Mouse (Mus musculus) left cerebral cortex, postnatal 25 days (tissue): ENCODE results near the gene Rcor3. TPM values are rescaled to one million over a fixed set of nuclear protein-coding genes. Genes with fewer than 3 reads are reported as not detected.

Source experiments
- DNase-seq, 2 experiments: peaks; one replicate each; pipeline ENCODE4 v3.0.0; 2022; ENCODE audit warnings: low spot score in 2 of 2, mixed read lengths in 1 of 2
- intact Hi-C: fragments of 180-260 bp; cut with DNase I; formaldehyde crosslinking; loops from one replicate; pipeline ENCODE4 v1.15.1; 2025
- total RNA-seq, 2 experiments: library from RNA; stranded (reverse); gene quantifications; 2 replicates each; pipeline ENCODE4 v1.2.3; 2021

The Rcor3 gene
- total RNA-seq, 2 experiments from 2014 or later, result 28.0 to 31.3 TPM

DNA sequence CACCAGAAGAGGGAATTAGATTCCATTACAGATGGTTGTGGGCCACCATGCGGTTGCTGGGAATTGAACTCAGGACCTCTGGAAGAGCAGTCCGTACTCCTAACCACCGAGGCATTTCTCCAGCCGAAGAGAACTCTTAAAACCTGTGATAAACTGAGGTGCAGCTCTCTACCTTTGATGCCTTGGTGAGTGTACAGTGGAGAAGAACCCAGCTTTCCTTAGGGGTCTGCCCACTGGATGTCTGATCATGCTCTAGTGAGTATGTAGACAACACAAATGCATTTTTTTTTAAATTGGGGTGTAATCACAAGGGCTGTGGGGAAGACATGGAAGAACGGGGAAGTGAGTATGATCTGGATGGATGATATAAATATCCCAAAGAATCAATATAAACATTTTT lies 42.2 kb downstream of the Rcor3 start:
- intact Hi-C loops, result no loop called here
- no peak for DNase-seq

DNA sequence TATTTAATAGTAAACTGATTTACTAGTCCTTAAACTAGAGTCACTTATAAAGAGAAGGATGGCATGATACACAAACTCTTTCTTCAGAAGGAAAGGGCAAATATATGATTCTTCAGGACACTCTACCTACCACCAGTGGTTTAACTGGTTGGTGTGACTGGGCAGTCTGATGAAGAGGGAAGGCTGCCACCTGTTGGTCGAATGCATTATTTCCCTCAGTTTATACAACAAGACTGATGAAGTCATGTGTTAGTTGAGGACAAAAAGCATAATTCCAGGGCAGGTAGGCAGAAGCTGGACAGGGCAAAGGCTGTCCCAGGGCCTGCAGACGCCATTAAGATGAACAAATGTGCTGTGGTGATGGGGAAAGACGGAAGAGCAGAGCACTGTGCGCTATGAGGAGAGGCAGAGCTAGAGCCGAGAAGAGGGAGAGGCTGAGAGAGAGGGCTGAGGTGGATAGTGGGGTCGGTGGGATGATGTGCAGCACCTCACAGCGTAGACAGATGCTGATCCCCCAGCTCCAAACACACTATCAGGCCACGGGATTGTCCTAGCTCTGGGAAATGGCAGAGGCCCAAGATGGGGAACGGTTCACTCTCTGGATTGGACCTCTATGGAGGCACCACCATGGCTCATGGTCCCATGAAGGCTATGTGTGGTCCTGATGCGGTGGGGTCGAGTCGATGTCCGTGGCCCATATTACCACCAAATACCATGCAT lies 43.3 kb downstream of the Rcor3 start:
- DNase-seq, result peak; percentile 66 to 72
- intact Hi-C loops, result no loop called here

GRCm38 (mm10) chr1:192092879-192093660 lies 44.8 kb downstream of the Rcor3 start:
- intact Hi-C loops, result loop anchor here (1.0 to 2.0 kb wide), 3 partner anchors 99 to 258 kb away; no protein-coding TSS in a partner anchor

DNA sequence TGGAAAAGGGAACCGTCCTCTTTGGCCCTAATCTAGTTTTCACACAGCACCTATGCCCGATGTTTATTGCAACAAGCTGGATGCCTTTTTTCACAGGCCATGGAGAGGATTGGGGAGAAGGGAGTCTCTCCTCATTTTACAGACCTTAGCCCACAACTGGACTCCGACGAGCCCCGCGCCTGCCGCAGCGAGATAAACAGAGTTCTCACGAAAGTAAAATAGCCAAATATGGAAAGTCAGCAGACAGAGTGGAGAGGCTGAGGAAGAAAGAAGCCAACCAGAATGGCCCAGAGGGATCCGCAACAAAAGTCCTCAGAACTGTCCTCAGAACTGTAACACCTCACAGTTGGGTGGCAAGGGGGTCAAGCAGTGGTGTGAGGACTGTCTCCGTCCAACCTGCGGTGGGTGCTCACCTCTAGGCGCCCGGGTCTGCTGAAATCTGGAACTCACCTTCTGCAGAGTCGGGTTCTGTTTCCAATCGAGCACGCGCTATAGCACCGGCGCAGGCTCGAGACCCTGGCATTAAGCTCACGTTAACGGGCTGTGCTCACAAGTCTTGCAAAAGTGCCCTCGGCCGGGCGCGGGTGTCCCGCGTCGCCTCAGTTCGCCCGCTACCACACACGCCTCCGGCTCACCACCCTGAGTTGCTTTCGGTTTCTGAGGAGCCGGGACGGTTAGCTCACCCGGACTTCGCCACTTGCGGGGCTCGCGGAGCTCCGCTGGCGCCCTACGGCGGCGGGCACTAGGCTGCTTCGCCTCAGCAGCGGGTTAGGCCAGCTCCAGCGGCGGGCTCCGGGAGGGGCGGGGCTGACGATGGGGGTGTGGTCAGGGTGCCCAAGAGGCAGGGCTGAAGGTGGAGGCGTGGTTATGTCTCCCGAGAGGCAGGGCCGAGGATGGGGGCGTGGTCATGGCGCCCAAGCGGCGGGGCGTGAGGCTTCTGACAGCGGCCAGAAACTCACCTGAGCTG lies 45.8 kb downstream of the Rcor3 start, which contains the start of gene Traf5:
Gene Traf5 (minus strand): TSS at position 754 of the 967 bp plus-strand sequence.
- intact Hi-C loops, result loop anchor here (1.0 to 2.0 kb wide), 2 partner anchors 98 to 257 kb away; no protein-coding TSS in a partner anchor
- peak; percentile 89 to 95 for DNase-seq

More at GRCm38 (mm10) chr1:192092879-192093660, 44.8 kb downstream of the Rcor3 start:
- peak; percentile 86 to 95 for DNase-seq

- DNase-seq, result no peak
- intact Hi-C loops, result no loop called here
These were observed 46.9 kb downstream of the Rcor3 start for GRCm38 (mm10) chr1:192090689-192091567.

DNA sequence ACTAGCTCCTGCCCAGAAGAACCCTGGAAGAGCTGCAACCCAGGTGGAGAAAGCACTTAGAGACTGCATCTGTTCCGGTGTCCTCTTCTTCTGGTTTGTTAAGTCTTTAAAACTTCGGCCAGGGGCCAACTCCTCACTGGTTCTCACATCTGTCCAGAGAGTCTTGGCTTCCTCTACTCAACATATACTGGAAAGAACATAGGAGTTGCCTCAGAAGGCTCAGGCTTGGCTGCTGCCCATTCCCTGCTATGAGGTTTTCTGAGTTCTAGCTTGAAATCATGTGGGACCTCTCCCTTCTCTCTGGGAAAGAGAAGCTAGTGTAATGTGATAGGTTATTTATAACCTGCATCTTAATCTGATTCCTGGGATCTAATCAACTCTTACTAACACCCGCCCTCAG lies 47.6 kb downstream of the Rcor3 start:
- DNase-seq, result peak in 1 of 2 experiments; percentile 51
- intact Hi-C loops, result no loop called here

DNA sequence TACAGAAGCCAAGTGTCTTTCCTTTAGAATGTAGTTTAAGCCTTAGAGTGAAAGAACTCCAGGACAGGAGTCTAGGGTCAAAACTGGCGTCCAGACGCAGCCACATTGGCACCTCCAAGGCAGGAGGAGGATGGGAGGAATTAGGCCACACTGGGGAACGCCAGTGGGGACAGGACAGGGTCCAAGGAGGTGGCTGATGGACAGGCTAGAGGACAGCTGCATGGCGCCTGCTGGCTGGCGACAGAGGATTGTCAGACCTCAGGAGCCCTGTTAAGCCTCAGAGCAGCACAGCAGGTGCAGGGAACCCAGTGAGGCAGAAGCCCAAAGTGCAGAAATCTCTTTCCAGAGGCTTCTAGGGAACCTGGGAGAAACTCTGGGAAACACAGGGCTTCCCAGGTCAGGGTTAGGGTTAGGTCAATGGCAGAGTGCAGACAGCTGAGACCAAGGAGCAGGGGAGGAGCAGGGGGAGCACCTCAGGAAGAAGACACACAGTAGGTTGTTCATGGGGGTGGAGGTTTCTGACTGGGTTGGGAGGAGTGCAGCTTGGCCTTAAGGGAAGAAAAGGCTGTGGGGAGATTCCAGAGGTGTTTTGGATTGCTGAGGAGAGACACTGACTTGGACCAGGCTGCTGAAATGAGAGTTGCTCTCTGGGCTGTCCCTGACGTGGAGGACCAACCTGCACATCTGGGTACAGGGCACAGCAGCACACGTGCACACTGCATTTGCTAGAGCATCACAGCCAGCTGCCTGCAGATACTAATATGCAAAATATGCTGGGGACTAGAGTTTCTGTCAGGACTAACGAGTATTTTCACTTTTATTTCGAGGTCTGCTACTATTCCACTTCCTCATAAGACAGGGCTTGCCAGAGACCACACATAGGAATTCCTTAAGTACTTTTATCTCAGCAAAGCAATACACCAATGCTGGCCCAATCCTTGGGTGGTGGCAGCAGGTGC lies 48.4 kb downstream of the Rcor3 start:
- DNase-seq, result no peak
- intact Hi-C loops, result no loop called here

DNA sequence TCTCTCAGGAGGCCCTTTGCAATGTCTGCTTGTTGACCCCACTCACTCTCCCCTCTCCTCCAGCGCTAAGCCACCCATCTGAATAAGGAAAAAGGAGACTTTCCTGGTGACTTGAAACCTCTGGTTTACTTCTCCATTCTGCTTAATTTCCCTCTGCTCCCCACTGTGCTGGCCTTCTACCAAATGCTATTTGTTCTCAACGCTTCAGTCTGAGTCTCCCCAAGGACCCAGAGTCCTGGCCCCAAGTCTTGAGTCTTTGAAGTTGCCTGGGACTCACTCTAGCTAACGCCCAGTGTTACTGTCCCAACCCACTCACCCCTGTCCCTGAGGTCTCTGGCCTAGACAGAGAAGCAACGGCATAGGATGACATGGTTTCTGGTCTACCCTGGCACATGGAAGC lies 49.9 kb downstream of the Rcor3 start:
- intact Hi-C loops, result no loop called here
- no peak for DNase-seq

DNA sequence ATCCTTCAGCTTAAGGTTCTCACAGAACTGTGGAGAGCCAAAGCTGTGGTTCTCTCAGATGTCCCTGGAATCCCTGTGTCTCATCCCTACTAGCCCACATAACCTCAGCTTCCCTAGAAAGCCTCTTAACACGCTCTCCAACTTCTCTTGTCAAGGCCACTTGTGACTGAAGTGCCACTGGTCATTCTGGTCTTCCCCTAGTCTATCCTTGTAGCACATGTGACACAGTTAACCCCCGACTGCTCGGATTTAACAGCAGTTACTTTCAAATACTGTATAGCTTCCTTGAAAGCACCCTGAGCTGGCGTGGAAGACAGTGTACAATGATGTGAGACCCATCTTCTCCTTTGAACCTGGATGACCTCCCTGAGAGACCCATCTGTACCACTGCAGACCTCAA lies 50.8 kb downstream of the Rcor3 start:
- intact Hi-C loops, result no loop called here
- DNase-seq, result no peak

DNA sequence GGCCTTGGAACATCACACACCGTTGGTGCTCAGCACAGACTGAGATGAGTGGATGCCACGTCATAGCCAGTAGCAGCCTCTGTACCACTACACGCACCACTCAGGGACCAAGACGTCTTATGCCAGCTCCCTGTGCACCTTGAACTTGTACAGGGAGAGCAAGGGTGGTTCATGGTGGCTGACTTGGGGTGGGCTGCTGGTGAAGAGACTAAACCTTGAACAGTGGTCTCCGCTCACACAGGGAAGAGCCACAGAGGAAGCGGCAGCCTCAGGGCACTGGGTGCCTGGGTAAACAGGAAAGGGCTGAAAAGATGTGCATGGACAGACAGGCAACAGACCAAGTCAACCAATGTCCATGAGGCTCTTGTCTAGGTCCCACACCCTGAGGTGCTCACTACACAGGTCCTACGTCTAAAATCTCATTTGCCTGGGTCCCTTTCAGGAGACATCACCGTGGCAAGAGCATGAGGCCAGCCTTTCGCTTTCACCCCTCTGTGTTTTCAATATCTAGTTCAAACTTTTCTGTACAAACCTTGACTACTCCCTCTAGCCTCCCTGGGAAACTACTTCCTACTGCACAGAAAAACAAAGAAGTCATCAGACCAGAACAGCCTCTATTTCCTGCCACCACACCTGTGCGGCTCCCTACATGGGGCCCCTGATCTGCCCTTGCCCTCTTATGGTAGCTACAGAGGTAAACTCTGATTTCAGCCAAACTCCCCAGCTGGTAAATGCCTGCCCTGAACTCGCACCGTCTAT lies 51.4 kb downstream of the Rcor3 start:
- no peak for DNase-seq

DNA sequence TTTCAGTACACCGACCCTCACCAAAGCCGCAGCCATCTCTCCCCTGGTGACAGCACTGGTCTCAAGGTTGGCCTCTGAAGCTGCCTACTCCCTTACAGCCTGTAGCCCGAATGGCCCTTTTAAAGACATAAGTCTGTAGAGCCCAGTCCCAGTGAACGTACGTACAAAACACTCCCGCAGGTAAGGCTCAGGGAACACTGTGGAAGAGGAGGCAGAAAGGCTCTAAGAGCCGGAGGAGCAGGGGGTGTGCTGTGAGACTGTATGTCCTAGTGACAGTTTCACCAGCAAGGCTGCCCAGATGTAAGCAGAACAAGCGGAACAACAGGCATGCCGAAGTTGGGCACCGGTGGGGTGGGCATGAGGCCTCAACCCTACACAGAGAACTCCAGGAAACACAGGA lies 52.6 kb downstream of the Rcor3 start:
- DNase-seq, result no peak
- intact Hi-C loops, result no loop called here

More for the DNA sequence above, 51.4 kb downstream of the Rcor3 start:
- intact Hi-C loops, result no loop called here

DNA sequence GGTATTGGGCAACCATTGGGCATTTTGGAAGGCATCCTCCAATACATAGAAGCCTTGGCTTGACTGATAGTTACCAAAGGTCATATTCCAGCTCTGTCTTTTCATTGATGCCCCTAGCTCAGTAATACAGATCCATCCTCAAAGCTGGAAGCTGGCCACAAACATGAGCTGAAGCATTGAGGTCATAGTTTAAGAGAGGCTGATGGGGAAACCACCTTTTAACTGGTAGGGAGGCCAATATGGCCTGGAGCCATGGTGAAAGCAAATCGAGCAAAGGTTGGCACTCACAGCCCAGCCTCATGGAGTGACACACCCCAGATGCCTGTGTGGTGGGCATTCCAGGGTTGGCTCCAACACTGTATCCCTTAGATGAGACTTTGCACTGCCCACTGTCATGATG lies 55.2 kb downstream of the Rcor3 start:
- intact Hi-C loops, result no loop called here
- no peak for DNase-seq

GRCm38 (mm10) chr1:192081129-192081528 lies 56.7 kb downstream of the Rcor3 start:
- intact Hi-C loops, result no loop called here
- DNase-seq, result no peak

- DNase-seq, result no peak
- intact Hi-C loops, result no loop called here
These were observed 58.7 kb downstream of the Rcor3 start for GRCm38 (mm10) chr1:192079121-192079520.

- intact Hi-C loops, result no loop called here
- DNase-seq, result peak in 1 of 2 experiments; percentile 51
These were observed 59.5 kb downstream of the Rcor3 start for GRCm38 (mm10) chr1:192078406-192078805.

GRCm38 (mm10) chr1:192076796-192077535 lies 60.9 kb downstream of the Rcor3 start:
- intact Hi-C loops, result no loop called here
- DNase-seq, result peak in 1 of 2 experiments; percentile 75
